Mouse (Mus musculus) adipose tissue, adult 10 weeks (tissue): ENCODE measurements around the gene S100a9. TPM values are rescaled to one million over a fixed set of nuclear protein-coding genes. Genes with fewer than 3 reads are reported as not detected.

ENCODE experiments used
- polyA plus RNA-seq: library from polyadenylated mRNA; stranded (reverse); fragments of 350-450 nt; fragmentation: Illumina TruSeq; extraction: RNeasy Lipid Tissue Mini Kit (QIAGEN cat#74804); gene quantifications from one replicate; pipeline ENCODE4 v1.2.3, GENCODE M21; 2014; ENCODE audit warnings: low read depth, low replicate concordance

Gene S100a9
- 2.7 TPM for polyA plus RNA-seq

DNA sequence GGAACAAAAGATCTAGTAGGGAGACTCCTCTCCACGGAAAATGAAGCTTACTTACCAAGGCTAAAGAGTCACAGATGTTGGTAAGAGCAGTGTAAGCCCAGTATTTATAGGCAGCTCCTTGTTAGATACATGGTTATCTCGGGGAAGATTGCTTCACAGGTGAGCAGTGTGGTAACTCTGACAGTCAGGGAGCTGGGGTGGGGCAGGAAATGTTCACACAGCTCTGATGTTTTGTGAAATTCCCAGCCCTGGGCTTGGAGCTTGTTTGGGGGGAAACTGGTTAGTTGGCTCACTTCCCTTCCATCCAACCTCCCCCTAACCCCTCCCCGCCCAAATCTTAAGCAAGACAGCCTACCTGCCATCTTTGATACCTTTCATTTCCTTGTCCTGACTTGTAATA, at the start of gene S100a9:
Gene S100a9, minus strand, starts transcription at position 109 of the 400 bp plus-strand sequence.

GRCm38 (mm10) chr3:90726606-90727005, 31.1 kb upstream of the S100a9 start, which contains the start of gene Pglyrp4:
Gene Pglyrp4 (plus strand): TSS chr3:90726906.

DNA sequence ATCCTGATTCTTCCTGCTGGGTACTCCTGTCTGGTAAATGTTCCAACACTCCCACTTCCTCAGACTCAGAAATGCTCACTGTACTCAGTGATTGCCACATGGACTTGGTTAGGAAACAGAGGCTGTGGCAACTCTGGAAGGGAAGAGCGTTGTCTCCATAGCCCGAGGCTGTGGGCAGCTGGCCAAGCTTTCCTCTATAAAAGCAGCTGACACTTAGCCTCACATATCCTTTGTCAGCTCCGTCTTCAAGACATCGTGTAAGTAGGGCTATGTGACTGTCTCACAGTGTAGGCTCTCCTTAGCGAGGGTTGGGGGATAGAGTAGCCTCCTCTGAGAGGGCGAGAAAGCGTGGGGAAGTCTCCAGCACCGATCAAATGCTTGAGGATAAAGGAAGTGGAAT, 26.7 kb downstream of the S100a9 start, which contains the start of gene S100a8:
Gene S100a8, plus strand, starts transcription at position 133 of the 400 bp plus-strand sequence.

DNA sequence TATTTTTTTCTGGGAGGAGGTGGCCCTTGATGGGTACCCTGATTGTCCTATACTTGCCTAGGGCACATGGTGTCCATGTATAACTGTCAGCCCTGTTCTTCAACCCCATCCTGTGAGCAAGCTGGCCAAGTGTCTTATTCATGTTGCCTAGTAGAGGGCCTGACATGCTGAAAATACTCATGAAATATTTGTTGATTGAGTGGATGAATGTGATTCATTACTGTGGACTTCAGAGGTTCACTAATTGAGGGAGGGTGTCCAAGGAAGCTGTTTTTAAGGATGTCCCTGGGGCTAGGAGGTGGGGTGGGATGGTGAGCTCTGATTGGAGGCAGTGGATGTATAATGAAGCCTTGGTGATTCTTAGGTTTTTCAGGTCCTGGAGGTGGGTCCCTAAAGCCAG, 41.8 kb downstream of the S100a9 start, which contains the start of gene S100a7a:
Gene S100a7a, plus strand, starts transcription at position 301 of the 400 bp plus-strand sequence.

Other genes starting within 250 kb of the S100a9 start
- 28.7 TPM for gene Npr1, start 229.9 kb downstream of the S100a9 start, polyA plus RNA-seq
- gene Ilf2, start 219.6 kb downstream of the S100a9 start, polyA plus RNA-seq: 60.7 TPM
- gene Snapin, start 204.7 kb downstream of the S100a9 start, polyA plus RNA-seq: 66.2 TPM
- 83.0 TPM for gene Chtop, start 186.2 kb downstream of the S100a9 start, polyA plus RNA-seq
- 258 TPM for gene S100a1, start 181.3 kb downstream of the S100a9 start, polyA plus RNA-seq
- 64.5 TPM for gene S100a13, start 181.3 kb downstream of the S100a9 start, polyA plus RNA-seq
- gene S100a14, start 168.9 kb downstream of the S100a9 start, polyA plus RNA-seq: 8.3 TPM
- 139 TPM for gene S100a16, start 158.5 kb downstream of the S100a9 start, polyA plus RNA-seq
- not detected for gene S100a3, start 135.1 kb downstream of the S100a9 start, polyA plus RNA-seq
- not detected for gene S100a2, start 105.5 kb downstream of the S100a9 start, polyA plus RNA-seq
- not detected for gene Gm42674, start 93.8 kb downstream of the S100a9 start, polyA plus RNA-seq
- gene S100a4, start 92.0 kb downstream of the S100a9 start, polyA plus RNA-seq: 80.2 TPM
- gene S100a5, start 87.2 kb downstream of the S100a9 start, polyA plus RNA-seq: not detected
- gene S100a6, start 82.8 kb downstream of the S100a9 start, polyA plus RNA-seq: 241 TPM
- gene S100a7a, start 41.7 kb downstream of the S100a9 start, polyA plus RNA-seq: 0.73 TPM
- gene S100a8, start 26.7 kb downstream of the S100a9 start, polyA plus RNA-seq: 2.7 TPM
- 0.48 TPM for gene Pglyrp4, start 31.2 kb upstream of the S100a9 start, polyA plus RNA-seq
- not detected for gene Gm5849, start 82.2 kb upstream of the S100a9 start, polyA plus RNA-seq